Mouse (Mus musculus) stomach, postnatal 0 days (tissue): ENCODE measurements around the gene Castor1.

ENCODE experiments used
- CTCF ChIP-seq: IDR thresholded peaks from 2 replicates; pipeline ENCODE4 v1.5.1; 2016; ENCODE audit warnings: antibody characterized with exemption, low read depth, mild to moderate bottlenecking, moderate library complexity
- EP300 ChIP-seq: optimal IDR thresholded peaks from 2 replicates; pipeline ENCODE3; 2016; ENCODE audit warnings: antibody characterized with exemption

DNA sequence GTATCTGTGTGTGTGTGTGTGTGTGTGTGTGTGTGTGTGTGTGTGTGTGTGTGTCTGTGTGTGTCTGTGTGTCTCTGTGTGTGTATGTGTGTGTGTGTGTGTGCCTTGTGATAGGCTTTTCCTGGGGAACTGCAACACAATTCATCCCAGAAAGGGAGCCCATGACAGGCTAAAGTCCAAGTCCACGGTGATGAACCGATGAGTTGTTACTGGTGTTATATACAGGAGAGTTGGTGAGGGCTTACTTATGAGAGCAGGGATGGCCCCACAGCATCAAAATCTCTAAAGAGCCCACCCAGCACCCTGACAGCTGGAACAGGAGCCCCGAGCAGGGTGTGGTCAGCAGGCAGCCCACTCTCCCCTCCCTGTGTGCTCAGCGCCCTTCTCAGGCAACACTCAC is 23.2 kb downstream of the Castor1 start:
- TF ChIP-seq CTCF (no peak), EP300 (no peak)
